Mouse (Mus musculus): Measurements from ENCODE around the gene Dgat2. TPM values are rescaled to one million over a fixed set of nuclear protein-coding genes. Genes with fewer than 3 reads are reported as not detected.

Dgat2 gene
- total RNA-seq, 2 experiments from 2014 or later: 13.0 to 20.0 TPM

DNA sequence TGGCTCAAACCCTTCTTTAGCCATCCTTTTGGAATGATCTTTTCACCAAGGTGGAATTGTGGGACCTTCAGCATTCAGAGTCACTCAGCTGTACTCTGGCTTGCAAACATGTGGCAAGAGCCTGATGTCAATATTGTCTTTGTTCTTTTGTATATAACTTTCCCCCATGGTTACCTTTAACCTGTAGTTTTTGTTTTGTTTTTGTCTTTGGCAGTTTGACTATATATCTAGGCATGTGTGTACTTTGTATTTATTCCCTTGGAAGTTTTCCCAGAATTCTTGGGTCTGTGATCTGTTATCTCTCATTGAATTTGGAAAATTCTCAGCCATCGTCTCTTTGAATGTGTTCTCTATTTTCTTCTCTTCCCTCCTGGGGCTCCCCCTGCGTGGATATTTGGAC is 12.0 kb upstream of the Dgat2 start:
- DNase-seq (ENCODE audit: low spot score in 2 of 2): no peak

DNA sequence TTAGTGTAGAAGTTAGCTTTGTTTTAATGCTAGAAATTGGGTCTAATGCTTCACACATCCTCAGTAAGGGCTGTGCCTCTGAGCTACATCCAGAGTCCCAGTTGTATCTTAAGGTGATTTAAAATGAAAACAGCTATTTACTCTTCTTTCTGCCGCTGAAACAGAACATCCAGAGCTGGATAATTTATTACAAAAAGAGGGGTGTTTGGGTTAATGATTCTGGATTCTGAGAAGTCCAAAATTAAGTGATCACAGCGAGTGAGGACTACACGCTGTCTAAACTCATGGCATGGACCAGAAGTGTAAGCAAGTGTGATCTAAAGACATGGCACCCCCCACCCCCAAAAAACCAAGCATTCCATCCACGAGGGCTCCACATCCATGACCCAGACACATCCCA is 11.4 kb upstream of the Dgat2 start:
- DNase-seq (ENCODE audit: low spot score in 2 of 2): no peak

DNA sequence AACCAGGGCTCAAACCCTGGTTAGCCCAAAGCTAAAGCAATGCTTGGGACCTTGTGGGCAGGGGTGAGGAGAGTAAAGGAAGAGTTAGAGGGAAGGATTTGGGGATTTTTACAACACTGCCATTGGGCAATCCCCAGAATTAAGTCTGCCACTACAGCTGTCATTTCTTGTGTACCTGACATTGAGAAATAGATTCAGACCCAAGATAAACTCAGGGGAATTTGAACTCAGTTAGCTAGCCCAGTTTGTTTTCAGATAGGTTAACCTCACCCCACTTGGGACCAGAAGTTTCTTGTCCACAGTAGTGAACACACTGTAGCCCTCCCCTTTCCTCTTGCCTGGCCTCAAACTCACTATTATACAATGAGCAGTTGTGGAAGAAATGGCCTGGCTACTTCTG is 8.9 kb upstream of the Dgat2 start:
- DNase-seq (ENCODE audit: low spot score in 2 of 2): no peak

DNA sequence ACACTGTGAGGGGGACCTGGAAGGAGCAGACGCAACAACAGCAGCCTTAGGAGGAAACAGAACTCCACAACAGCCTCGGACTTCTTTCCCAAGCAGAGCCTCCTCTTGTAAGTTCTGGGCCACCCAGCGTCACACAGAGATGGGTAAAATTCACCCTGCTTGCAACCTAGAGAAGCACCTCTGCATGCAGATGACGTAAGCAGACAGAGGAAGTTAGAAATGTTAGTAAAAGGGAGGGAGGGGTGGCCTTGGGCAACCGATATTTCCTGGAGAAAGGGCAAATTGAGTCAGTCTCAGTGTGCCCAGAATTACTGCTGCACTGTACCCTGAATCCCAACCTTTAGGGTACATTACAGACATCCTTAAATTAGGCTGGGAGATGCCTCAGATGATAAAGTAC is 7.4 kb upstream of the Dgat2 start:
- no peak for DNase-seq (ENCODE audit: low spot score in 2 of 2)

DNA sequence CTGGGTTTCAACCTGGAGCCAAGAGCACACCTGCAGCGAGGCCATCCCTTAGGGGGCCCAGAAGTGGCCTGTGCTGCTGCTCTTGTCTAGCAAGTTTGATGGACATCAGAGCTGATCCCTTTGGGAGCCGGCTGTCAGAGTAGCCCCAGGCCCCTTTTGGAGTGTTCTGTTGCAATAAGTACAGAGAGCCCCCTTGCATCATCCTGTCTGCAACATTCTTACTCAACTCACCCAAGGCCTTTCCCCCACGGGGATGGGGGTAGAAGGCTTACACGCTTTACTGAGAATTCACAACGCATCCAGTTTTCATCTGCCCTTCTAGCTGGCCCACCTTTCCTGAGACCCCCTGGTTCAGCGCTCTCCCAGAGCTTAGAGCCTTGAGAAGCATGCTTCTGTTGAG is 6.1 kb upstream of the Dgat2 start:
- DNase-seq (ENCODE audit: low spot score in 2 of 2): no peak

DNA sequence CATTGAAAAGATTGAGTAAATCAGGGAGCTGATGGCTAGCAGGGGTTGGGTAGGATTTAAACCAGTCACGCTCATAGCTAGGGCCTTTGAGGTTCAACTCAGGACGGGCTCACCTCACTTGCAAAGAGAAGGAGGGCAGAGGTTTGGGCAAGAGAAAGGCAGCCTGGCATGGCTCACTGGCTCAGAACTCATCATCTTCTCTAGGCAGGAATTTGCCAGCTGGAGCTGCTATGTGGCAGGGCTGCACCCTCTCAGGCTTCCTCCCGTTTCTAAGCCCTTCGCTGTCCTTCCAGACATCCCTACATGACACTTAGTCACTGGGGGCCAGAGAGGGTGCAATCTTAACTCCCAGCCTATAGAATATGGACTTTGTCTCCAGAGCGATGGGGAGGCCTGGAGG is 4.9 kb upstream of the Dgat2 start:
- DNase-seq (ENCODE audit: low spot score in 2 of 2): no peak

DNA sequence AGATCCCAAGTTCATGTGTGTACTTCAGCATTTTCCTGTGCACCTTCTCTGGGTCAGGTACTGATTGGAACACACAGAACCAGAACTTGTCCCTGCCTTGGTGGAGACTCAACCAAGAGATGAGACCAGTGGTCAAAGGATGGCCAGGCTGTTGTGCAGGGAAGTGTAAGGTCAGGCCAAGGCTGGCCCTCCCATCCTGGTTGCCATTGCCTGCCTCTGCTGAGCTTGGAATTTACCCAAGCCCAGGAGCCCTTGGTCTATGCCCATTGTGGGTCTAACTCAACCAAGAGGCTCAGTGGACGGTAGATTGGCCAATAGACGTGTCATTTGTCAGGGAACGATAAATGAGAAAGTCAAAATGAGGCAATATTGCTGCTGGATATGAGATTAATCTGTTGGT is 2.9 kb upstream of the Dgat2 start:
- no peak for DNase-seq (ENCODE audit: low spot score in 2 of 2)

DNA sequence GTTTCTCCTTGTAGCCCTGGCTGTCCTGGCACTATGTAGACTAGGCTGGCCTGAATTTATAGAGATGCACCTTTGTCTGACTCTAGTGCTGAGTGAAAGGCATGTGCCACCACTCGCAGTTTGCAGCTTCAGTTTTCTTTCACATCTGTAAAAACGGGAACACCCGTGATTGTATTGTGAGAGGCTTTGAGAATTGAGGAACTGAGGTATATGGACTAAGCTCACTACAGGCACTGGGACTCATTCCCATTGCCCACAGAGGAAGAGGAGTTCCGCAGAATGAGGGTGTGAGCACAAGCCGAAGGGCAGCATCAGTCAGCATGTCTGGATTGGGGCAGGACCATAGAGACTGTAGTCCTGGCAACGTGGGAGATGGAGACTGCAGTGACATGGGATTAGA is 1.2 kb upstream of the Dgat2 start:
- DNase-seq (ENCODE audit: low spot score in 2 of 2): no peak

DNA sequence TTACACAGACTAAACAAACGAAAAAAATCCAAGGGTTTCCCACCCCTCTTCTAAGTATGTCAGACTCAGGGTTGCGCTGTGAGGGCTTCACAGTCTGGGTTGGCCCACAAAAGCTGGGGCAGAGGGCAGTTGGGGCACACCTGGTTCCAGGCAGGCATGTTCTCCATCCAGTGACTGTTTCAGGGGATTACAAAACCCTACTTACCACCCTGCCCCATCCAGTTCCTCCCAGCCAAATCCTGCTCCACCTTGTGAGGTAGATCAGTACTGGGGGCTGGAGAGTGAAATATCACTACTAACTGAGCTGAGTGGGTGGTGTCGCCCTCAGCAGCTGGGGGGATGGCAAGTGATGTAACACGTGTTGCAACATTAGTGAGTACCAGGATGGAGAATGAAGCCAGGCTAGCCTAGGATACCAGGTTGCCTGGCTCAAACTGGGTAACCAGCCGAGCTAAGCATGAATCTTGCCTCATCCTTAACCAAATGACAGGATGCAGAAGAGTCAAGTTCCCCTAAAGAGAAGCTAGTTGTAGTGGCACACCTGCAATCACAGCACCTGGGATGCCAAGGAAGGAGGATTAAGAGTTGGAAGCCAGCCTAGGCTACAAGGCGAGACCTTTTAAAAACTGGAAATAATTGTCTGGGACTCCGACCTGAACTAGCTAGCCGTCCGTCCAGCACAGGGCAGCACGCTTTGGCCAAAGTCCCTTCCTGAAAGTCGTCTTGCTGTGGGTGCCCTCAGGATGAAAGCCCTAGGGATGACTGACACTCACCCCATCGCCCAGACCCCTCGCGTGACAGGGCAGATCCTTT is 694 bp downstream of the Dgat2 start:
- no peak for DNase-seq (ENCODE audit: low spot score in 2 of 2)

DNA sequence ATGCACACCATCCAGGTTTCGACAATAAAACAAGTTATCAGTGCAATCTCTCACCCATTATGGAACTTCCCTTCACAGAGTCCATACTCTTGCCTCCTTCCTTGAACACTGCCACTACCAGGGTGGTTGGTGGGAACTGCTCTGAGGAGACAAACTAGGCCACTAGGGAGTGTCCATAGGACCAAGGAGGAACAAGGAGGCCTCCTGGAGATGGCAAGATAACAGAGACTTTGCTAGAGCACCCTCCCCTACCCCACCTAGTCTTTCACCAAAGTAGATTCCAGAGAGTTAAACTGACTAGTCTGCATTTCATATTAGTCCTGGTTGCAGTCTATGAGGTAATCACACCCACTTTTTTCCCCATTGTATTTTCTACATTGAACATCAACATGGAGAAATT is 2.4 kb downstream of the Dgat2 start:
- DNase-seq (ENCODE audit: low spot score in 2 of 2): no peak

DNA sequence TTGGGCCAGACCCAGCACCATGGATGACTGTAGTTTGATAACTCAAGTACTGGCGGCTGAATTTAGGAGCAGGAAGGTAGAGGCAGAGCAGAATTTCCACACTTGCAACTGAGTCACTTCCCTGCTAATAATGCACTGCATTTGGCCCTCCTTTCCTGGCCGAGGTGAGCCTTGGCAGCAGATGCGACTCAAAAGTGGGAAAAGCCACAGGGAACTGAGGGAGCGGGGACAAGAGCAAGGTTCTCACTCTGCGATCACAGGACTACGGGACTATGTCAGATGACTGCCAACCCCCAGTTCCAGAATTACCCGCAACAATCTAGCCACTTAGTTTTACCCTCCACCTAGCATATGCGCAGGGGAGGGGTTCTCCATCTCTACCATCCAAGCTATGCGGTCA is 3.2 kb downstream of the Dgat2 start:
- no peak for DNase-seq (ENCODE audit: low spot score in 2 of 2)

DNA sequence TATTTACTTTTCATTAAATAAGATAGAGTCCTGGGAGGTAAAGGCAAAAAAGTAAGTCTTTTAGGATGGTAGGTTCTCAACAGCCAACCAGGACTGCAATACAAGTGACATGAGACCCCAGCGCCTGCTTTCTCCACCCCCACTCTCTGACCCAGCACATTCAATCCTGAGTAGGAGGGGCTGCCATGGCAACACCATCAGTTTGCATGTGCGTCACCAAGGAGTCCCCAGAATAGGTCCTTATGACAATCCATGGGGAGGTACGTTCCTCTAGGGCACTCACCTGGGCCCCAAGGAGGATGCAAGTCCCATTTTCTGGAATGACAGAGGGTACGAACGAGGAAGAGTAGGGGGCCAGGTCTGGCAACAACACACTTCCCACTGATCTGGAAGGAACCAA is 5.1 kb downstream of the Dgat2 start:
- no peak for DNase-seq (ENCODE audit: low spot score in 2 of 2)

DNA sequence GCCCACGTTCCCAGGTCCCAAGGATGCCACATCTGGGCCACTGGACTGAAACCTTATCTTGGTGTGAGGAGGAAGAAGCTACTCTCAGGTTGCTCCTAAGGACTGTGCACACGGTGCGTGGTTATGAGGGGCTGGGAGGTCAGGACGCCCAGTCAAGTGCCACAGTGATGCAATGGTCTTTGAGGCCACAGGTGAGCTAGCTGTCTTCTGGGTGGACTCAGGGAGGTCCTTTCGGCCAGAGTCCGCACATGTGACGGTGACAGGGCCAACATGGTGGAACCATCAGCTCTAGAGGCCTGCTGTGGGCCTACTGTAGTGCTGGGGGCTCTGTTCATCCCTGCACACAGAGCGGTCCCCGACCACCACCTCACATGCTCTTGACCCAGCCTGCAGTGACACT is 6.9 kb downstream of the Dgat2 start:
- no peak for DNase-seq (ENCODE audit: low spot score in 2 of 2)

DNA sequence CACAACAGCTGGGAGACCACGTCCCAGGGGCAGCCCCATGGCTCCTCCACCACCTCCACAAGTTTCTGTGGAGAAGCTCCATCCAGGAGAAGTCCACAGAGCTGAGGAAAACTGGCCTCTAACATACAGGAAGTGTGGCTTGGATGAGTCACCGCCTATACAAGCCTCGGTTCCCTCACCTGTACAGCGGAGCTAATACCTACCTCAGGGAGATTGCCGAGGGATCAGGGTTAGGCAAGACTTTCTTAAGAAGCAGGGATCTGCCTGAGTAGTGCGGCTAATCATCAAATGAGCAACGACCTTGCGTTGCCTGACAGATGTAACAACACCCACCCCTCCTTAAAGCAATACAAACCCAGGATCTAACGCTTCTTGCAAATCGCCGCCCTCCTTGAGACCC is 7.4 kb downstream of the Dgat2 start:
- no peak for DNase-seq (ENCODE audit: low spot score in 2 of 2)

DNA sequence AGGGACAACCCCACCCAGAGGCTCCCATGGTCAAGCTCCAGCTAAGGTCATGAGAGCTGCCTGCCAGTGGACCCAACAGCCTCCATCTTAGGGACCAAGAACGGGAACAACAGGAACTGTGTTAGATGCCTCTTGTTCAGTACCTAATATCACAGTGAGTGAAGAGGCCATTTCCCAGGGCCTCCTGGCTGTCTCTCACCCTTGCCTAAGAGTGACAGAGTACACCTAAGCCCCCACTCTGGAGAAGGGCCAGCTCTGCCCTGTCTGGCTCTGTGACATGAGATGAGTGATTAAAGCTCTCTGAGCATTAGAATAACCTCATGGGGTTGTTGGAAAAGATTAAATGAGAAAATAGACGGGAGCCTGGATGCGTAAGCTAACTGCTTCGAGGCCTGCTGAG is 8.5 kb downstream of the Dgat2 start:
- DNase-seq (ENCODE audit: low spot score in 2 of 2): no peak

DNA sequence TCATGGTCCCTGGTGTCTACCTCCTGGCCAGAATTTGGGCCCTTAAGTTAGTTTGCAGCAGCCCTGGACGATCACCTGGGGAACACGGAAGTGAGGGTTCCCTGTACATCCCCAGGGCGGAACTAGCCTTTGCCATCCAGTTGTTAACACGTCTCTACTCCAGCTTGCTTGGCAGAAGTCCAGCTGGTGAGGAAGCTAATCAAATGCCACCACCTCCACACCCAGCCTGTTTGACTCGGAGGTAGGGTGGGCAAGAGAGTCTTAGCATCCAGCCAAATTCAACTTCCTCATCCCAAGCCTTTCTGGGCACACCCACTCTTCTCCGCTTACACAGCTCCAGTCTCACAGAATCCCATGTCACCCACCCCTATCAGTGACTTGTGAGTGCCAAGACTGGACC is 9.6 kb downstream of the Dgat2 start:
- no peak for DNase-seq (ENCODE audit: low spot score in 2 of 2)

DNA sequence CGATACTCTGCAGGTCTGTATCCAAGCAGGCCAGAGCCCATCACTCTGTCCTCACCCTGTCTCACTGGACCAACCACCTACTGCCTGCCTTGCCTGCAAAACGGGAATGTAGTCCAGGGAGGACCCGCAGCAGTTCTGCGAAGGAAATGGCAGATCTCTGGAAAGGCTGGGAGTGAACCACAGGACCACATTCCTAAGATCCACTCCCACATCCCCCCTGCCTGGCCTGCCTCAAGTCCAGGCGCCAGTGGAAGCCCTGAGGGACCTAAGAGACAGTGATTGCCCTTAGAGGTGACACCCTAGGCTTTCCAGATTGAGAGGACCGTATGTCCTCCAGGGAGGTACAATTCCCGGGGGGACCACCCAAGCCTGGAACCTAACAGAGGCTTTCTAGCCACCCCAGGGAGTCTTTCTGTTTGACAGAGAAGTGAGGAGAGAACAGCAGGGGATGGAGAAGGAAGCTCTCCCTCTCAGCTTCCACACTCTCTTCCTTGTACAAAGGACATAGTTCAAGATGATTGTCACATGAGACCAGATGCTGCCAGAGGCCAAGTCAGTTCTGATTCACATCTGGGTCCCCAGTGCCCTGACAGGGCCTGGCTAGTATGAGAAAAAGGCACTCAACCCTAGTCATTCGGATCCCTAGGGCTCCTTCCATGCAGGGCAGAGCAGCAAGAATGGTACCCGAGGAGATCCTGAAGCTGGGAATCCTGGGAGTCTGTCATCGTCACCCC is 10.6 kb downstream of the Dgat2 start:
- no peak for DNase-seq (ENCODE audit: low spot score in 2 of 2)

DNA sequence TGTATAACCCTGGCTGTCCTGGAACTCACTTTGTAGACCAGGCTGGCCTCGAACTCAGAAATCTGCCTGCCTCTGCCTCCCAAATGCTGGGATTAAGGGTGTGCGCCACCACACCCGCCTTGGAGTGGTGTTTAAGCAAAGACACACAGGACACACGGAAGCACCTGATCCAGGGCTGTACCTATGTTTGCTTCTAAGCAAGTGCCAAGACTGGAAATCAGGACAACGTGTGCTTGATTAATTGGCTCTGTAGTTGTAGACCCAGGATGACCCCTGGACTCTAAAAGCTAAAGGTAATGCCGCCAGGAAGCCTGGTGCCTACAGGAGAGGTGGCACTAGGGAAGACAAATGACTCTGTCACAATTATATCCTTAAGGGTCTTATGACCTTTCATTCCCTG is 12.0 kb downstream of the Dgat2 start:
- no peak for DNase-seq (ENCODE audit: low spot score in 2 of 2)

DNA sequence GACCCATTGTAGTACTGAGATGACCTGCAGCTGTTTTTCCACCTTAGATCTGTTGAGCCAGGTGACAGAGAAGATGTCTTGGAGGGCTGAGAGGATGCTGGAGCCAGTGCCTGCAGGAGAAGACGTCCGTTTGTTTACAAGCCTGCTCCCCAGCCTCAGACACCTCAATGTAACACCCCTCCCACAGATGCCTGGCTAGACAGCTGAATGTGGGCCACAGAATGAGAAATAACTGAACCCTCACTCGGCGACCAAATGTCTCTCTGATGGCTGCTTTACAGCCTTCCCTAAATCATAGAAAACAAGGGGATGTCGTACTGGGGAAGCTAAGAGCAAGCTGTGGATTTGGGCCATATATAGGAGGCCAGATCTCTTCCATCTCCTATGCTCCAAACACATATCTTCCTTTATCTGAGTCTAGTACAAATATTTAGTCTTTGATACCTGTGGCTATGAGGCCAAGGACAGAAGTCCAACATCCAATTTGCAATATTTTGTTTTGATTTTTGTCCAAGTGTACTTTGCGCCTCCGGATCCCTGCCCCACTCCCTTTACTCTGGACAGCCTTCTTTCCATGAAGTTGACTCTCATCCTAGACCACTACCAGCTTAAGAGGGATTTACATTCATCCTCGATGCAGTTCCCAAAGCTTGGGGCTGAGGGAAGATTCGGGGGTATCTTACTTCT is 12.7 kb downstream of the Dgat2 start:
- DNase-seq (ENCODE audit: low spot score in 2 of 2): no peak

DNA sequence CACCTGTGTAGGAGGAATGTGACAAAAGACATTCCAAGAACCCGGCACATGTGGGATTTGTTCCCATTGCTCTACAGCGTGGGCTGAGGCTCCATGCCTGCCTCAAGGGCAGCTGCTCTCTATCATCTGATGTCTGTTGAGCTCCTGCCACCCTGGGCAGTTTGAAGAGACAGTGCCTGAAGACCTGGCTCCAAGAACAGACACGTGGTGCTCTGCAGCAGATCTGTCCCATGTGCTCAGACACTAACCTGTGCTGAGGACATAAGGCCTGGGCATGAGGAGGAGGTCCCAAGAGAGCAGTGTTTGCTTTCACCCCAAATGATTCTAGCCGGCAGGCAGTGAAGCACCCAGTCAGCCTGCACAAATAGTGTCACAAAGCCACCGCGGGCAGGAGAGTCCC is 13.8 kb downstream of the Dgat2 start:
- DNase-seq (ENCODE audit: low spot score in 2 of 2): no peak

DNA sequence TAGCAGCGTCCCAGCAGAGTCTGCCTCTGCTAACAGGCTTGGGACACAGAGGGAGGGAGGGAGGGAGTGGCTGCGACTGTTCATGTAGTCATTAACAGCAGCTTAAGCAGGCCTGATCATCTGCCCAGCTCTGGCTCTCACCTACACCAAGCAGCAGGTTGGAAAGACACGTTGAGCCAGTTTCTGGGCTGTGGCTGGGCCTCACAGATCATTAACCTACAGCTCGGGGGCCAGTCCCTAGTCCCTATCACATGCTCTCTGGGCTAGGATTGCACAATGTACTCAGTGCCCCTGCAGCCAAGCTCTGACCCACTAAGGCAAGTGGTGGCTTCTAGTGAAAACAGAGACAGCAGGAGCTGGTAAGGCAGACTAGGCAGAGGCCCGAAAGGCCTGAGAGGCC is 14.6 kb downstream of the Dgat2 start:
- DNase-seq (ENCODE audit: low spot score in 2 of 2): no peak

DNA sequence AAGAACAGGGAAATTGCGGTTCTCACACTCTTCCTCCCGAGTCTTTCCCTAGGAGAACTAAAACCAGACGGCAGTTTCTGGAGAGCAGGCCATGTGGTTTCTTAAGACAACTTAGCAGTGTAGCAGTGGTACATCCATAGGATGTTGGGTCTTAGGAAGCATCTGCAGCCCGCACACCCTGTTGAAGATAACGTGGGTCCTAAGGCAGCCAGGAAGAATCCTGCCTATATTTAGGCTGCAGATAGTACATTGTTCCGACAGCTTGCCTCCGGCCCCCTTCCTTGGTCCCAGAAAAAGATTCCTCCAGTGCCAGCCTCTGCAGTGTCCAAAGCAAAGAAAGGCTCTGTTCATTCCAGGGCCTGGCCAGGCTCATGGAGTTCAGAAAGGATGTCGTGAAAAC is 16.4 kb downstream of the Dgat2 start:
- DNase-seq (ENCODE audit: low spot score in 2 of 2): no peak

Measured in gastrocnemius, postnatal 4 days (tissue).